8 mouse cellular contexts compared by ENCODE assay signal in genomic region chr4:133630326-133630920, GRCm38 (mm10). TPM values are rescaled to one million over a fixed set of nuclear protein-coding genes. Genes with fewer than 3 reads are reported as not detected.
DNase-seq lines count a peak whose midpoint lies in the region; ATAC-seq and TF ChIP-seq lines count a peak whose summit lies in the region.
"Had no signal": no experiment of that assay in that cellular context is flagged by ENCODE, and none has a peak within 500 bp of the region (broad histone marks: within the 10 kb centered on the region; RNA-seq: fewer than 3 reads in every experiment).

No protein-coding gene starts in this region.

- no peaks in the 10 kb centered on the region for H3K9me3 ChIP-seq in hindbrain, embryonic 13.5 days
- no peaks in the 10 kb centered on the region for H3K9me3 ChIP-seq in hindbrain, embryonic 16.5 days (ENCODE audit: control insufficient read depth, low read length)
- no peaks in the 10 kb centered on the region for H3K9me3 ChIP-seq in lung, postnatal 0 days (ENCODE audit: low read length)
- H3K9me3 ChIP-seq in limb, embryonic 13.5 days = no peaks in the 10 kb centered on the region

- no peak for DNase-seq in lung, postnatal 0 days (ENCODE audit: low spot score)
- no peak for DNase-seq in lung, postnatal 4 days
- DNase-seq in cerebellum, adult 11-12 months = peak; percentile 78
- DNase-seq in testis, postnatal 10 days (ENCODE audit: low spot score) = no peak

- TF ChIP-seq EP300 in lung, postnatal 0 days (IDR thresholded peaks at IDR 0.05) = no peak

- H3K27ac ChIP-seq in hindbrain, embryonic 13.5 days = no peak overlapping the region
- H3K27ac ChIP-seq in hindbrain, embryonic 16.5 days (ENCODE audit: low read depth, low read length) = no peak overlapping the region
- H3K27ac ChIP-seq in lung, postnatal 0 days (ENCODE audit: low read length) = peak overlapping the region; percentile 70
- H3K27ac ChIP-seq in limb, embryonic 13.5 days = no peak overlapping the region

- no peaks in the 10 kb centered on the region for H3K27me3 ChIP-seq in hindbrain, embryonic 13.5 days
- no peaks in the 10 kb centered on the region for H3K27me3 ChIP-seq in hindbrain, embryonic 16.5 days (replicated peaks; ENCODE audit: control insufficient read depth, insufficient read depth, low read length)
- H3K27me3 ChIP-seq in lung, postnatal 0 days (replicated peaks; ENCODE audit: insufficient read depth, low read length) = no peaks in the 10 kb centered on the region
- no peaks in the 10 kb centered on the region for H3K27me3 ChIP-seq in limb, embryonic 13.5 days

- no peak for ATAC-seq in hindbrain, embryonic 13.5 days (ENCODE audit: low FRiP score)
- no peak for ATAC-seq in hindbrain, embryonic 16.5 days
- ATAC-seq in lung, postnatal 0 days = no peak
- ATAC-seq in limb, embryonic 13.5 days (ENCODE audit: low FRiP score, low read depth) = no peak

- WGBS in hindbrain, embryonic 13.5 days = 90% methylated on average over 8 of the region's 8 CpGs
- WGBS in hindbrain, embryonic 16.5 days = 90% methylated on average over 8 of the region's 8 CpGs
- 69% methylated on average over 8 of the region's 8 CpGs for WGBS in lung, postnatal 0 days
- WGBS in limb, embryonic 13.5 days = 90% methylated on average over 8 of the region's 8 CpGs

- no peak for TF ChIP-seq CTCF in lung, postnatal 0 days (IDR thresholded peaks at IDR 0.05)

- H3K9ac ChIP-seq in hindbrain, embryonic 13.5 days = peak overlapping the region; percentile 29; the same call in 1 of the 2 replicates
- H3K9ac ChIP-seq in hindbrain, embryonic 16.5 days (ENCODE audit: low read depth, low read length) = no peak overlapping the region
- no peak overlapping the region for H3K9ac ChIP-seq in lung, postnatal 0 days (replicated peaks; ENCODE audit: low read depth)
- H3K9ac ChIP-seq in limb, embryonic 13.5 days = peak overlapping the region; percentile 25; the same call in 1 of the 2 replicates

- peaks cover 19% of the 10 kb centered on the region for H3K36me3 ChIP-seq in hindbrain, embryonic 13.5 days
- H3K36me3 ChIP-seq in hindbrain, embryonic 16.5 days (ENCODE audit: control insufficient read depth, insufficient read depth, low read length) = peaks cover 7% of the 10 kb centered on the region; the same call in 1 of the 2 replicates
- no peaks in the 10 kb centered on the region for H3K36me3 ChIP-seq in lung, postnatal 0 days (ENCODE audit: insufficient read depth, low read length)
- H3K36me3 ChIP-seq in limb, embryonic 13.5 days = peaks cover 19% of the 10 kb centered on the region

- no peak overlapping the region for H3K4me3 ChIP-seq in hindbrain, embryonic 13.5 days
- H3K4me3 ChIP-seq in hindbrain, embryonic 16.5 days (ENCODE audit: low read length) = no peak overlapping the region
- no peak overlapping the region for H3K4me3 ChIP-seq in lung, postnatal 0 days (ENCODE audit: low read depth, low read length)
- no peak overlapping the region for H3K4me3 ChIP-seq in limb, embryonic 13.5 days
- H3K4me3 ChIP-seq: erythroblast, embryonic 14.5 days had no signal

- no peak overlapping the region for H3K4me2 ChIP-seq in hindbrain, embryonic 13.5 days
- H3K4me2 ChIP-seq in hindbrain, embryonic 16.5 days (ENCODE audit: low read length) = no peak overlapping the region
- peak overlapping the region; percentile 88 for H3K4me2 ChIP-seq in lung, postnatal 0 days (replicated peaks; ENCODE audit: low read depth, low read length)
- H3K4me2 ChIP-seq in limb, embryonic 13.5 days (replicated peaks) = no peak overlapping the region

- peaks cover 40% of the 10 kb centered on the region for H3K4me1 ChIP-seq in hindbrain, embryonic 13.5 days (replicated peaks)
- peaks cover 21% of the 10 kb centered on the region for H3K4me1 ChIP-seq in hindbrain, embryonic 16.5 days (ENCODE audit: control insufficient read depth, insufficient read depth, low read depth, low read length)
- peaks cover 6% of the 10 kb centered on the region; the same call in 1 of the 2 replicates for H3K4me1 ChIP-seq in lung, postnatal 0 days (ENCODE audit: insufficient read depth, low read depth, low read length)
- peaks cover 27% of the 10 kb centered on the region for H3K4me1 ChIP-seq in limb, embryonic 13.5 days

RNA-seq across cellular contexts. Expression of gene Zdhhc18, which starts 19.5 kb away (rescaled TPM):
- polyA plus RNA-seq in hindbrain, embryonic 13.5 days (2015; fragmentation: Nextera tagmentation; extraction: Ambion mirVana) = 3.4 and 4.4 TPM in 2 replicates
- 3.6 and 3.7 TPM in 2 replicates for polyA plus RNA-seq in hindbrain, embryonic 16.5 days (2015; fragmentation: Nextera tagmentation; extraction: Ambion mirVana)
- polyA plus RNA-seq in lung, postnatal 0 days (2015; fragmentation: Nextera tagmentation; extraction: Ambion mirVana) = 5.8 and 9.4 TPM in 2 replicates
- 3.1 and 5.9 TPM in 2 replicates for polyA plus RNA-seq in limb, embryonic 13.5 days (2015; fragmentation: Nextera tagmentation; extraction: Ambion mirVana)

RNA-seq across cellular contexts. Expression of gene Sfn, which starts 28.5 kb away (rescaled TPM):
- polyA plus RNA-seq in hindbrain, embryonic 13.5 days (2015; fragmentation: Nextera tagmentation; extraction: Ambion mirVana) = 2.8 and 4.1 TPM in 2 replicates
- polyA plus RNA-seq in hindbrain, embryonic 16.5 days (2015; fragmentation: Nextera tagmentation; extraction: Ambion mirVana) = 2.1 and 2.2 TPM in 2 replicates
- polyA plus RNA-seq in lung, postnatal 0 days (2015; fragmentation: Nextera tagmentation; extraction: Ambion mirVana) = 23.7 and 32.4 TPM in 2 replicates
- 68.0 and 81.3 TPM in 2 replicates for polyA plus RNA-seq in limb, embryonic 13.5 days (2015; fragmentation: Nextera tagmentation; extraction: Ambion mirVana)

RNA-seq across cellular contexts. Expression of gene Pigv, which starts 42.0 kb away (rescaled TPM):
- 13.4 and 14.1 TPM in 2 replicates for polyA plus RNA-seq in hindbrain, embryonic 13.5 days (2015; fragmentation: Nextera tagmentation; extraction: Ambion mirVana)
- polyA plus RNA-seq in hindbrain, embryonic 16.5 days (2015; fragmentation: Nextera tagmentation; extraction: Ambion mirVana) = 14.1 and 15.9 TPM in 2 replicates
- 17.3 and 17.8 TPM in 2 replicates for polyA plus RNA-seq in lung, postnatal 0 days (2015; fragmentation: Nextera tagmentation; extraction: Ambion mirVana)
- polyA plus RNA-seq in limb, embryonic 13.5 days (2015; fragmentation: Nextera tagmentation; extraction: Ambion mirVana) = 14.7 and 17.1 TPM in 2 replicates

RNA-seq across cellular contexts. Expression of gene Gpn2, which starts 46.3 kb away (rescaled TPM):
- polyA plus RNA-seq in hindbrain, embryonic 13.5 days (2015; fragmentation: Nextera tagmentation; extraction: Ambion mirVana) = 17.7 and 22.2 TPM in 2 replicates
- polyA plus RNA-seq in hindbrain, embryonic 16.5 days (2015; fragmentation: Nextera tagmentation; extraction: Ambion mirVana) = 16.6 and 16.9 TPM in 2 replicates
- 15.8 and 17.6 TPM in 2 replicates for polyA plus RNA-seq in lung, postnatal 0 days (2015; fragmentation: Nextera tagmentation; extraction: Ambion mirVana)
- 18.0 and 19.6 TPM in 2 replicates for polyA plus RNA-seq in limb, embryonic 13.5 days (2015; fragmentation: Nextera tagmentation; extraction: Ambion mirVana)

RNA-seq across cellular contexts. Expression of gene Gpatch3, which starts 55.9 kb away (rescaled TPM):
- polyA plus RNA-seq in hindbrain, embryonic 13.5 days (2015; fragmentation: Nextera tagmentation; extraction: Ambion mirVana) = 6.7 and 8.3 TPM in 2 replicates
- 5.9 and 7.6 TPM in 2 replicates for polyA plus RNA-seq in hindbrain, embryonic 16.5 days (2015; fragmentation: Nextera tagmentation; extraction: Ambion mirVana)
- 6.7 and 7.1 TPM in 2 replicates for polyA plus RNA-seq in lung, postnatal 0 days (2015; fragmentation: Nextera tagmentation; extraction: Ambion mirVana)
- 7.5 and 9.5 TPM in 2 replicates for polyA plus RNA-seq in limb, embryonic 13.5 days (2015; fragmentation: Nextera tagmentation; extraction: Ambion mirVana)

Comparison
In these comparisons a context has a peak if more than half of its experiments do, and no peak if none do; other contexts are left out.
1. H3K9ac ChIP-seq: peak in hindbrain, embryonic 13.5 days (single experiment) and limb, embryonic 13.5 days (single experiment); none in hindbrain, embryonic 16.5 days (single experiment) and lung, postnatal 0 days (single experiment).